Mouse (Mus musculus) CD4-positive, CD25-positive, alpha-beta regulatory T cell, adult 4 months (primary cell): ENCODE measurements around the gene Spata9. TPM values are rescaled to one million over a fixed set of nuclear protein-coding genes. Genes with fewer than 3 reads are reported as not detected.
"Not testable (repeated sequence)": the region's sequence is repeated elsewhere in the genome, so short reads cannot be mapped to it uniquely, and the experiment has no call there.

Experiments
- ATAC-seq: one replicate; pipeline ENCODE4 v1.8.0; 2017
- polyA plus RNA-seq, 2 experiments: library from polyadenylated mRNA; unstranded; fragments of 100-300 nt; shearing (Covaris generic); gene quantifications; one replicate each; pipeline ENCODE4 v1.2.1; 2017

The Spata9 gene
- not detected for polyA plus RNA-seq

DNA sequence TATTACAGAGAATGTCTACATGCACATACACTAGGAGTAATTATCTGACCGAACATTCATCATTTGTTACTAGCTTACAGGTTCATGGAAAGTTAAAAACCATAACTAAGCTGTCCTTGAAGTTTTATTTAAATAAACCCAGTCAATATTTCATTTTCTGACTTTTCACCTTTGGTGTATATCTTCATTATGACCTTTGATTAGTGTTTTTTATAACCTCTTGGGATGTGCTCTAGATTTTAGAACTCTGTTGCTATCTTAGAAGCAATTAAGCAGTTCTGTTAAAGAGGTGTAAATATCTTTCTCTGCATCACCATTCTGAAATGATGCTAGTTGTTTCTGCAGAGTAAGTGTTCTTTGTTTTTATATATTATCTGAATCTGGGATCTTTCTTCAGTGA, at the start of gene Spata9:
Spata9 (plus strand) TSS at position 301 of the 400 bp plus-strand sequence.
- no peak for ATAC-seq

DNA sequence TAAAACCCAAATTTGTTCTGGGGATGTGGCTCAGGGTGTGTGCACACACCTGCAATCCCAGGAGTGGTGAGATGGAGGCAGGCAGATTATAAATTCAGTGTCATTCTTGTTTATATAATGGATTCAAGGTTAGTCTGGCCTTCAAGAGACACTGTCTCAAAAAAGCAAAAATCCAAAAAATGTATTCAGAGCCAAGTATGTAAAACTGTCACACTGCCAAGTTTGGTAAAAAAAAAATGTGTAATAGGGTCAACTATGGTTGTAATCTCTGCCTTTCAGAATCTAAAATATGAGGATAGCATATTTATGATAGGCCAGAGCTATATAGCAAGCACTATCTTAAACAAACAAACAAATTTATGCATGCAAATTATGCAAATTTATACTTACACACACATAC, 39.0 kb upstream of the Spata9 start:
- ATAC-seq: no peak

DNA sequence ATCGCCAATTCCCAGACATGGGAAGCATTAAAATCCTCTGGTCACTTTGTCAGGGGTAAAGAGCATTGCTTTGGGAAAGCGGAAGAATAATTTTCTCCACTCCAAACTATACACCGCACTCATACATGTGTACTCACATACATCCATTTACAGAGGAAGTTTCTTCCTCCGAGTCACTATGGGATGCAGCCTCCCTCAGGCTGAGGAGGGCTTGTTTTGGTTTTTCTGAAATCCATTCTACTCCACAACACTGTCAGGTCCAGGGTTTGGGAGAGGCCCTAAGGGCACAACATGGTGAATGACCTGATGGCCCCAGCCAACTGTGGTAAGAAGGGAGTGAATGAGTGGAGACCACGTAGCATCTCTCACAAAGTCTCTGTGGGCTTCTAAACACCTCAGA, 37.9 kb upstream of the Spata9 start:
- not testable (repeated sequence) for ATAC-seq

DNA sequence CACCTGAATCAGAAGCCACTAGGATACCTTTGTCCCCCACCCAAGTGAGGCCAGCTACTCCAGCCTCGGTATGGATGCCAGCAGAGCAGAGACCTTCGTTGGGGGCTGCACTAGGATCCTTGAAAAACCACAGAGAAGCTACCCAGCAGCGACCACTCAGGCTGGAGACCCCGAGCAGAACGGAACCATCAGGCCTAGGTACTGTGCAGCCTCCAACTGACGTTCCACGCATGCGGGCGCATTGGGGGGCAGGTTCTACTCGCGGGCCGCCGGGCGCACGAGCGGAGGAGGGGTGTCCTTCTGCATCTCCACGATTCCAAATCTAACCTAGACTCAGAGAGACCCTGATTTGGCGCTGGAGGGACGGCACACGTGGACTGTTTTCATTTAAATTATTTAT, 36.9 kb upstream of the Spata9 start:
- no peak for ATAC-seq

DNA sequence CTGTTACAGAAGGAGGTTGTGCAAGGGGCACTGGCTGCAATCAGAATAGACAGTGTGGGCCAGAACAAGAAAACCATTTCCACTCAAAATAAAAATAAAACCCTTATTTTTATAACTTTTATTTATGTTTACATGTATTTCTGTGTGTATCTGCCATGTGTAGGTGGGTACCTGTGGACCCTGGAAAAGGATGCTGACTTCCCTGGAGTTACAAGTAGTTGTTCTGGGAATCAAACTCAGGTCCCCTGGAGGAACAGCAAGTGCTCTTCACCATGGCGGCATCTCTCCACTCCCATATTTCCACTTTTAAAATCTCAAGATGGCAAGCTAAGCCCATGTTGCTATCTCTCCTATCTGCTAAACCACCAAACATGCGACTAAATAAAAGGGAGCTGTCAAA, 36.3 kb upstream of the Spata9 start:
- no peak for ATAC-seq

DNA sequence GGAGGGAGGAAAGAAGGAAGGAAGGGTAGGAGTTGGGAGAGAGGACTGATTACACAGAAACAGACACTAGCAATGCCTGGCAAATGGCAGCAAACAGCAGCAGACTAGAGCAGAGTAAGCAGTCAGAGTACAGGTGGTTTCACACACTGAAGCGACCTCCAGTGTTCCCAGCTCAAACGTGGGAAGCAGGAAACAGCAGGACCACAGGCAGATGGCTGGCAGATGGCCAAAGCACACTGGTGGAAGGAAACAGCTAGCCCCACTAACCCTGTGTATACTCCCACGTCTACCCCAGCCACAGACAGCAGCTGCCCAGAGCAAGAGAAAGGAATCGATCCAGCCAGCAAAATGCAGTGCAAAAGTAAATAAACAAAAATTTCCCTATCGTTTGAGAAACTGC, 35.9 kb upstream of the Spata9 start:
- no peak for ATAC-seq

DNA sequence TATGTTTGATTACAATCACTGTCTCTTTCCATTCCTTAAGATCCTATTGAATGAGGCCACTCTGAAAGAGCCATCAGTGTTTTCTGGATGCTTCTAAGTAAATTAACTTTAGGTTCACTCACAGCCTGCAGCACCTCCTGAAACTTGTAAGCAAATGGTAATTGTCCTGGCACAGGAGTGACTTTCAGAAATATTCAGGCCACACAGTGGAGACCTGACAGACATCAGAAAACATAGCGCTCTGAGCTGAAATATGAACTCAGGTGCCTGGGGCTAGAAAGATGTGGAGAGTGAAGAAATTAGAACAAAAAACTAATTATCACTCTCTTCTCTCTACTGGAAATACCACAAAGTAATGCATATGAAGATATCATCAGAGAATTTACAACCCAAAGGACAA, 33.7 kb upstream of the Spata9 start:
- no peak for ATAC-seq

DNA sequence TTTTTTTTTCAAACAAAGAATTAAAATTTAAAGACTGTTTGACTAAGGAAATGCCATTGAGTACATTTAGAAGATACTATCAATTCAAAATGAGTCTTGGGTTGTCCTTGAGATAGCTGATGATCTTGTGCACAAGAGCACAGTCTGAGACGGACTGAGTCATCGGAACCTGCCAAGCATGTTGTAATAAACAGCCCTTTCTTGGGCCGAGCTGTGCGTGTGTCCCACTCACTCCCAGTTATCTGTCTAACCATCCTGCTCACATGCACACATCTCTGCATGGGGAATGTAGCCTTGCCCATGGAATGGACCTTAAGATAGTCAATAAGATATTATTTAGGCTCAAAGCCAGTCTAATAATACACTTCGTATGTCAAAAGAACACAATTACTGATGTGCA, 28.1 kb upstream of the Spata9 start:
- ATAC-seq: no peak

DNA sequence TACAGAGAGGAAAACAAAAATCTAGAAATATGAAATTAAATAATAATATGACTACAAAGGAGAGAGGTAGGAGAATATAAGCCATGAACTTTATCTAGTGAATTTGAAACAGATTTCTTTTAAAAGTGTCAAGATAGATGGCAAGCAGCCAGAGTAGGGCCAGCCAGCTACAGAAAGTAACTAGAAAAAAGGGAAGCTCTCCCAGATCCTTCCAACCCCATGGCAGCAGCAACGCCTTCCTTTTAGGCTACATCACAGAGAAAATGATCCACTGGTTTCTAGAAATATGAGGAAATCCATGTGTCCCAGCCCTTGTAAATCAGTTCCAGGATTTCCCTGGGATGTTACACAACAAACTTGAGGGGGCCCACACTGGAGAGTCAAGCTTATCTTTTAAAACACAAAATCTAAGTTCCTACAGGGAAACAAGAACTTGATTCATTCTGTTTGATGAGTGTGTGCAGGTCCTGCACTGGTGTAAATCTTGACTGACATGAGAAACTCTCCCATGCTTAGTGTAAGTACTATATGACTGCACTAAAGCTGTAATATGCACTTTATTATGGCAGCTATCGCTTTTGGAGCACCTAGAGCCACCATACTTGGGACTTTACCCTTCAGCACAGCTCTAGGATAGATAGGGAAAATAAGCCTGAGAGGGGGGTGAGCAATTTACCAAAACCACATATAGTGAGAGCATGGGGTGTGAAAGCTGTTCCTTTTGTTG, 26.0 kb upstream of the Spata9 start:
- no peak for ATAC-seq

DNA sequence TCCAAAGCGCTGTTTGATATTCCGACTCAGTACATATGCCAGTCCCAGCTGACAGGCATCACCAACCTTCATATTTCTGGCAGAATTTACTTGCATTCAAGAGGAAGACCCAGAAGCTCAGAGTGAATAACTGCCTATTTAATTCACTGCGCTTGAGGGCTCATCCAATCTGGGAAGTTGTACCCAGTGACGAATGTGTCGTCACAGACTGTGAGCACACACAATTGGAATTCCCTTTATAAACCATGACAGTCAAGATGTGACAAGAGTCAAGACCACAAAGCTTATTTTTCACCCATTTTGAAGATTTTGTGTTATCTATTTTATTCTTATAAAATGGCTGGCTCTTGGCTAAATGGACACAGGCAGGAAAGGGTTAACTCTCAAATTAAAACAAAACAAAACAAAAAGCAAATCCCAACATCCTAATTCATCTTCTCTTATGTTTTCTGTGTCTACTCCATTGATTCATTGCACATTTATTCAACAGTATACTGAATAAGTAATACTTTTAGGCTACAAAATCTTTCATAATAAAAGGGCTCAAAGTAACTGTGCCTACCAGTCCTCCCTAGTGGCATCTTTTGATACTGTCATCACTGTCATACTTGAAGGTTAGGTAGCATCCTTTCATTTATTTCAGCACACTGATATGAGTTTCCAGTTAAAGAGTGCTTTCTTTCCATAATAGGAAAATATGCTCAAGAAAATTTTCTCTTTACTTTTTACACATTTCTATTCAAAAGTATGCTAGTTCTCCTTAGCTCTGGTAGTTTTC, 25.2 kb upstream of the Spata9 start:
- no peak for ATAC-seq

DNA sequence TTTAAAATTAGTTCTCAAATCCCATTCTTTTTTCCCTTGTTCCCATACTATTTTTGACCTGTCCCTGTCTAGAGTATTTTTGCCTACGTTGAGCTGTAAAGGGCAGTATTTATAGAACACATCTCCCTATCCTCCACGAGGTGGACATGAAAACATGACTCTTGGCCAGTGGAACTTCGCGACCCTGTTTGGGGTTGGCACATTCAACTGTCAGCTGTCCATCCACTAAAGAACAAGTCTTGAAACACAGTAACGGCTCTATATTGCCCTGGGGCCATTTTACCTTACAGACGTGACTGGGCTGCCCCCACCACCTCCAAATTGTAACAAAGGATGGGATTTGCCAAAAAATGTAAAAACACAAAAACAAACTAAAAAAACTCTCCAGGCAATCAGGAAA, 24.2 kb upstream of the Spata9 start:
- ATAC-seq: no peak

DNA sequence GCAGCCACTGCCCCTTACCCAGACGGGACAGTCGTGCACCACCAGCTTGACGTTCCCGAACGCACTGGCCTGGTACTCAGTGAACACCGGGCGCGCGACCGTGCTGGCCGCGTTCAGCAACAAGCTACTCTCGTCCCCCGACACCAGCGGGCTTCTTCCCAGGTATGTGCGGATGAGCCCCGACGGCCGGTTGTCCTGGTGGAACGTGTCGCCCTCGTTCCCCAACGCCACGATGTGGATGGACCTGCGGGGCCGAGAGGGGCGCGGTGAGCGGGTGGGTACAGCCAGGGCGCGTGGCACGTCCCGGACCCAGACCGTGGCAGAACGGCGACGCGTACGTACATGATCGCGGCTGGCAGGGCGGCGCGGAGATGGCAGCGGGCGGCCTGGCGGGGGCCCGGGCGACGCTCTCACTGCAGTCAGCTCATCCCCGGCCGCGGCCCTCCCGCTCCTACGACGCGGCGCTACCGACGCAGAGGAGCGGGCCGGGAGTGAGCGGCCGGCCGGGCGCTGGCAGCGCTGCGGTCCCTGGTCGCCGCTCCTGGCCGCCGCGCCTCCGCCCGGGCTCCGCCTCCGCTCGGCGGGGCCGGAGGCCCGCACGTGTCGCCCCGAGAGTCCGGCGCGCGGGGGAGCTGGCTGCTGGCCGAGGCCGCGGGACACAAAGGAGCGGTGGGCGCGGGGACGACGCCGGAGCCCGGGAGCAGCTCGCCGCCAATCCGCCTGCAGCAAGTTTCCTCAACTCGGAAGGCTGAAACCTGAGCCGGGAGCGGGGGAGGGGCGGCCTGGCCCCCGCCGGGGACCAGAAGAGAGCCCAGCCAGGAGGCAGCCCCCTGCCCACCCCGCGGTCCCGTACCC, 23.5 kb upstream of the Spata9 start, which contains the start of gene Rhobtb3:
Rhobtb3 (minus strand) TSS at position 737 of the 855 bp plus-strand sequence.
- peak; percentile 53 for ATAC-seq

DNA sequence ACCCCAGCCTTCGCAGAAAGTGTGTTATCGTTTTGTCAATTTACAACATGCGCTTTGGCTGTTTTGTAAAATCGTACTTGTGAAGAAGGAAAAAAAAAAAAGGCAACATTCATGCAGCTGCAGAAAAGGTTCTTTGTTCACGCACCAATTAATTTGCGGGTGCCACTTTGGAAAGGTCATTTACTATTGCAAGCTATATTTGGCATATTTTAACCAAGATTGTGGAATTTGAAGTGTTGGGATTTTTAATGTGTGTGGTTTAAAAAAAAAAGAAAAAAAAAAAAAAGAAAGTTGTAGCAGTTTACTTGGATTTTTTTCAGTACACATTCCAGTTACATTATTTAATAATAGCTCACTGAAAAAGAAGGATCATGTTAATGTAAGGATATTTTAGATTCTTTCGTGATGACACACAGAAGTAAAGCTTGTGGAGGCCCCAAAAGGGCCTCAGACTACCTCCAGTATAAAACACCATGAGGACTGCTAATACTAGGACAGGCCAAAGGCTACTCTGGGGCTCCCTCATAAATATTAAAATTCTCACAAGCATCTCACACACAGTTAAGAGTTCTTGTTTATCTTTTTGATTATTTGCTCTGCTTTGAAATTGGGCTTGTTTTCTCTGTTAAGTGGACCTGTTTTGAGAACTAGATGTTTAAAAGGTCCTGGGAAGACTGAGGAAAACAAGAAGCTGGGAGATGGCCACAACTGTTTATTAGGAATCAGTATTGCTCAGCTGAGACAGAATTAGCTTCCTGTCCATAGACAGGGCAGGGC, 22.7 kb upstream of the Spata9 start:
- no peak for ATAC-seq

DNA sequence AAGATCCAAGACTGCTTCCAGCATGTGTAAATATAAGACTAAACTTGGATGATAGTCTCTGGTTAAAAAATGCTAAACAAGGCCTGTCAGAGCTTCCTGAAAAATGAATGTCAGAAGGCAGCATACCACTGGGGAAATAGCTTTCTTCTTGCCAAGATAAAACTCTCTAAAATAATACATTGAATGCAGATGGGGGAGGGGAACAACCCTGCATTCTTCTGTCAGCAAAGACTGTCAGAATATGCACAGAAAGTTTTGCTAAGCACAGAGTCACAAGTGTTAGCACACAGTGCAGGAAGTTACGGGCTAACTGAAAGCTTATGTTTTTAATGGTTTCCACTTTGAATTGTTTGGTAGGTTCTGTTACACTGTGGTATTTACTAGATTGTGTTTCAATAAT, 16.7 kb upstream of the Spata9 start:
- ATAC-seq: no peak

DNA sequence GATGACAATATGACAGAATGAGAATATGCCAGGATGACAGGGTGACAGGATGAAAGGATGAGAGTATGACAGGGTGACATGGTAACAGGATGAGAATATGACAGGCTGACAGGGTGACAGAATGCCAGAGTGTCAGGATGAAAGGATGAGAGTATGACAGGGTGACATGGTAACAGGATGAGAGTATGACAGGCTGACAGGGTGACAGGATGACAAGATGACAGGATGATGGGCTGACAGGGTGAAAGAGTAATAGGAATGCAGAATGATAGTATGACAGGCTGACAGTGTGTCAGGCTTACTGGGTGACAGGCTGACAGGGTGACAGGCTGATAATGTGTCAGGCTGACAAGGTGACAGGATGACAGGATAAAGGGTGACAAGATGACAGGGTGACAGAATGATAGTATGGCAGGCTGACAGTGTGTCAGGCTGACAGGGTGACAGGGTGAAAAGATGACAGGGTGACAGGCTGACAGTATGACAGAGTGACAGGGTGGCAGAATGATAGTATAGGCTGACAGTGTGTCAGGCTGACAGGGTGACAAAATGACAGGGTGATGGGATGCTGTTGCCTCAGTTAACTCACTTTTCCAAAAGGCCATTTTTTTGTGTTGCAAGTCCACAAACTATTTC, 11.5 kb upstream of the Spata9 start:
- ATAC-seq: no peak

DNA sequence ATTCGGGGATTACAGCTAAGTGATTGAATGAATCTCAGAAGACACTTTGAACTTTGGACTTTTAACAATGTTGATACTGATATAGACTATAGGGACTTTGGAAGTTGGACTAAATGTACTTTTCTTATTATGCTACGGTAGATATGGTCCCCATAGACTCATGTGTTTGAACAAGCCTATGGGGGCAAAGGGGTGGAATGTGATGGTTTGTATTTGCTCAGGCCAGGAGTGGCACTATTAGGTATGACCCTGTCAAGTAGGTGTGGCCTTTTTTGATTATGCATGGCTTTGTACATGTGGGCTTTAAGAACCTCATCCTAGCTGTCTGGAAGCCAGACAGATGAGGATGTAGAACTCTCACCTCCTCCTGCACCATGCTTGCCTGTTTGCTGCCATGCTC, 7.5 kb downstream of the Spata9 start:
- ATAC-seq: no peak

DNA sequence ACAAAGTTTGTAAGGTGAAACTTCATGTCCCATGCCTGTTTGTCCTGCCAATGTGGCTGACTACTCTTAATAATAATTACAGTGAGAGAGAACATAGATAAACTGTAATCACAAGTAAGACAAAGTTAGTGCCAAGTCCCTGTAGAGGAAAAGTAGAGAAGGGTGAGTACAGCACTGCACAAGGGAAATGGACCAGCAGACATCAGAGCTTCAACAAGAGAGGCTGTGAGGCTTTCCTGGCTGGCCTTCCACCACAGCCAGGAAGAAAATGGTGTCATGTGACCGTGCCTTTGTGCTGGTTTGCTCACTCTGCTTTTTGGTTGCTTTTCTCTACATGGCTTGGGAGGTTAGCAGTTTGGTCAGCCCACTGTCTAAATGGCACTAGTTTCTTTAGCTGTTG, 8.7 kb downstream of the Spata9 start:
- no peak for ATAC-seq

DNA sequence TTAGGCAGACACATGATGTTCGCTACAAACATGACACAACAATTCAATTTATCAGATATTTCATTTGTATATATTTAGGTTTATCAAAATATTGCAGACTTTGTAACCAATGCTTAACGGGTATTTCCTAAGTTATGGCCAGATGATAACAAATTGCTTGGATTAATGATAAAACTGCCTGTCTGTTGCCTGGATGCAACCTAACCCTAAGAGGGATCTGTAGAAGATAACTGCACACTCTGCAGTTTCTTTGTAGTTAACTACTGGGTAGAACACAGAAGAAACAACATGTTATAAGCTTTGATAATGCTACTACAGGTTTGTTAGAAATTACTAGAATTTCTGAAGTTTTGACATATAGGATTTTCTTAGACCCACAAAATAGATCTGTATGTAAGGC, 9.3 kb downstream of the Spata9 start:
- ATAC-seq: no peak

DNA sequence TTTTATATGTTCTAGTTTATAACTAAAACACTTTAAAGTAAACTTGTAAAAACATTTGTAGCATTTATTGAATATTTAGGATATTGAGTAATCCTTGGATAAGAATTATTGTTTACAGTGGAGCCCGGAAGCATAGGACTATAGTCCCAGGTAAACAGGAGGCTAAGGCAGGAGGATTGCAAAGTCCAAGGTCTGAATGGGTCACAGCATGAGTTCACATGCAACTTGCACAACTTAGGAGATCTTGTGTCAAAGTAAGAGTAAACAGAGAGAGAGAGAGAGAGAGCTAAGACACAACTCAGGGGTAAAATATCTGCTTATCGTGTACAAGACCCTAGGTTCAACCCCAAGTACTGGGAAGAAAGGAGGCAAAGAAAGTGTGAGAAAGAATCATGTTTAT, 9.7 kb downstream of the Spata9 start:
- no peak for ATAC-seq

DNA sequence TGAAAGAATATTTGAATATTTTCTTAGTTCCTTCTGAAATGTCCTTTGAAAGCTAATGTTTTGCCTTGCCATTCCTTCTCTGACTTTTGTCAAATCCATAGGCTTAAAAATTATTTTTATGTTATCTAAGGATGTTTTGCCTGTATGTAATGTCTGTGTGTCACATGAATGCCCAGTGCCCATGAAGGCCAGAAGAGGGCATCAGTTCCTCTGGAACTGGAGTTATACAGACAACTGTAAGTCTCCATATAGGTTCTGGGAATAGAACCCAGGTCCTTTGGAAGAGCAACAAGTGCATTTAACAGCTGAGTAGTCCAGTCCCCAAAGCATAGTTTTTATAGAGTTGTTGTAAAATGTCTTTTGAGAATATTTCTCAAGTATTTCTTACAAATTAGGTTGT, 15.0 kb downstream of the Spata9 start:
- ATAC-seq: peak; percentile 62

DNA sequence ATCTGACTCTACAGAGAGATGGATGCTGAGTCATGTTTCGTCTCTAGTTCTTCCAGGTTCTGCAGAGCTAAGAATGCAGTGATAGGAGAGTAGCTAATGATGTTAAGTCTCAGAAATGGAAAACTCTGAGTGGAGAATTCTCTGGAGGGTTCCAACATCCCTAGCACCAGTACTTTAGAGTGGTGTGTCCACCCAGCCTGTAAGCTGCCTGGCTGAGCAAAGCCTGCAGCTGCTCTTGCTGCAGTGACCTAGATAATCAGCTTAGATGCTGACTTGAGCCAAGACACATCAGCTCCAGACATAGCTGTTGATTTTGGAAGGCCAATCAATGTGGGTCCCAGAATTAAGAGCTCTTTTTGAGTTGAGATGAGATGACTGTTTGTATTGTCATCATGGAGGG, 21.1 kb downstream of the Spata9 start:
- ATAC-seq: no peak
